In genomic region chr13:53941005-53941747, GRCm38 (mm10) we compare ENCODE assay signal across 13 mouse cellular contexts.
DNase-seq lines count a peak whose midpoint lies in the region; ATAC-seq and TF ChIP-seq lines count a peak whose summit lies in the region.
"Had no signal": no experiment of that assay in that cellular context is flagged by ENCODE, and none has a peak within 500 bp of the region (broad histone marks: within the 10 kb centered on the region; RNA-seq: fewer than 3 reads in every experiment).

No protein-coding gene starts in this region.

- no peak overlapping the region for H3K9ac ChIP-seq in forebrain, embryonic 14.5 days (ENCODE audit: low read length)
- no peak overlapping the region for H3K9ac ChIP-seq in forebrain, embryonic 12.5 days
- no peak overlapping the region for H3K9ac ChIP-seq in neural tube, embryonic 13.5 days
- H3K9ac ChIP-seq in hindbrain, embryonic 14.5 days = no peak overlapping the region
- H3K9ac ChIP-seq: limb, embryonic 13.5 days; lung, embryonic 15.5 days had no signal

- no peaks in the 10 kb centered on the region for H3K4me1 ChIP-seq in forebrain, embryonic 14.5 days (ENCODE audit: control insufficient read depth, insufficient read depth, low read length)
- peaks cover 4% of the 10 kb centered on the region; the same call in 1 of the 2 replicates for H3K4me1 ChIP-seq in forebrain, embryonic 12.5 days
- 0 out of 2 replicates have a peak, but pooled peaks cover 10% of the 10 kb centered on the region for H3K4me1 ChIP-seq in neural tube, embryonic 13.5 days (replicated peaks)
- peaks cover 5% of the 10 kb centered on the region; the same call in 1 of the 2 replicates for H3K4me1 ChIP-seq in hindbrain, embryonic 14.5 days (replicated peaks; ENCODE audit: control insufficient read depth, insufficient read depth, low read length)
- H3K4me1 ChIP-seq: limb, embryonic 13.5 days; lung, embryonic 15.5 days had no signal

- intact Hi-C loops in gastrocnemius, adult 2 months (cut with DNase I) = no loop called here

- H3K27ac ChIP-seq in forebrain, embryonic 14.5 days (ENCODE audit: low read depth, low read length) = peak overlapping the region; percentile 27
- H3K27ac ChIP-seq in forebrain, embryonic 12.5 days = no peak overlapping the region
- 0 out of 2 replicates have a peak overlapping the region, but pooled peaks have one; percentile 49 for H3K27ac ChIP-seq in neural tube, embryonic 13.5 days (replicated peaks)
- H3K27ac ChIP-seq in hindbrain, embryonic 14.5 days = no peak overlapping the region
- no peak overlapping the region for H3K27ac ChIP-seq in gastrocnemius, adult 2 months
- H3K27ac ChIP-seq: limb, embryonic 13.5 days; lung, embryonic 15.5 days; stomach, postnatal 0 days had no signal

- no peaks in the 10 kb centered on the region for H3K36me3 ChIP-seq in forebrain, embryonic 14.5 days (ENCODE audit: control insufficient read depth, insufficient read depth, low read length)
- no peaks in the 10 kb centered on the region for H3K36me3 ChIP-seq in forebrain, embryonic 12.5 days (replicated peaks)
- no peaks in the 10 kb centered on the region for H3K36me3 ChIP-seq in neural tube, embryonic 13.5 days
- no peaks in the 10 kb centered on the region for H3K36me3 ChIP-seq in hindbrain, embryonic 14.5 days (replicated peaks; ENCODE audit: control insufficient read depth, insufficient read depth)
- H3K36me3 ChIP-seq: G1E; limb, embryonic 13.5 days; lung, embryonic 15.5 days had no signal

- 64% methylated on average over 13 of the region's 13 CpGs for WGBS in forebrain, embryonic 14.5 days
- 70% methylated on average over 13 of the region's 13 CpGs for WGBS in forebrain, embryonic 12.5 days
- 62% methylated on average over 13 of the region's 13 CpGs for WGBS in neural tube, embryonic 13.5 days
- WGBS in hindbrain, embryonic 14.5 days = 57% methylated on average over 13 of the region's 13 CpGs

- TF ChIP-seq CTCF in gastrocnemius, adult 2 months (IDR thresholded peaks at IDR 0.05) = no peak

- H3K27me3 ChIP-seq in forebrain, embryonic 14.5 days (replicated peaks; ENCODE audit: control insufficient read depth, insufficient read depth, low read length) = no peaks in the 10 kb centered on the region
- no peaks in the 10 kb centered on the region for H3K27me3 ChIP-seq in forebrain, embryonic 12.5 days
- no peaks in the 10 kb centered on the region for H3K27me3 ChIP-seq in neural tube, embryonic 13.5 days
- no peaks in the 10 kb centered on the region for H3K27me3 ChIP-seq in hindbrain, embryonic 14.5 days (ENCODE audit: control insufficient read depth, insufficient read depth, low read length)
- H3K27me3 ChIP-seq: limb, embryonic 13.5 days; lung, embryonic 15.5 days had no signal

- ATAC-seq in forebrain, embryonic 14.5 days = peak; percentile 61; the same call in 1 of the 2 replicates
- ATAC-seq in forebrain, embryonic 12.5 days (ENCODE audit: low FRiP score) = no peak
- peak; percentile 43; the same call in 1 of the 2 replicates for ATAC-seq in neural tube, embryonic 13.5 days (ENCODE audit: low read depth)
- ATAC-seq in hindbrain, embryonic 14.5 days (ENCODE audit: low FRiP score) = peak; percentile 53; the same call in 1 of the 2 replicates

- DNase-seq in forebrain, embryonic 14.5 days (ENCODE audit: low spot score) = peak; percentile 88
- DNase-seq in neural tube, embryonic 10.5 days (ENCODE audit: extremely low spot score, low spot score) = no peak
- DNase-seq in hindbrain, embryonic 14.5 days (ENCODE audit: low spot score) = peak; percentile 59
- no peak for DNase-seq in spleen, postnatal 10 days (ENCODE audit: low spot score in 2 of 2)
- DNase-seq in thymus, postnatal 25 days = no peak
- no peak for DNase-seq in gastrocnemius, adult 2 months
- DNase-seq: kidney, postnatal 4 days had no signal

- no peak overlapping the region for H3K4me3 ChIP-seq in forebrain, embryonic 14.5 days (ENCODE audit: low read depth, low read length)
- no peak overlapping the region for H3K4me3 ChIP-seq in forebrain, embryonic 12.5 days (replicated peaks)
- H3K4me3 ChIP-seq in neural tube, embryonic 13.5 days = no peak overlapping the region
- H3K4me3 ChIP-seq in hindbrain, embryonic 14.5 days (replicated peaks; ENCODE audit: low read length) = no peak overlapping the region
- no peak overlapping the region for H3K4me3 ChIP-seq in gastrocnemius, adult 2 months
- H3K4me3 ChIP-seq: limb, embryonic 13.5 days; lung, embryonic 15.5 days had no signal

- no peaks in the 10 kb centered on the region for H3K9me3 ChIP-seq in forebrain, embryonic 14.5 days (replicated peaks; ENCODE audit: control insufficient read depth, low read length)
- no peaks in the 10 kb centered on the region for H3K9me3 ChIP-seq in forebrain, embryonic 12.5 days
- no peaks in the 10 kb centered on the region for H3K9me3 ChIP-seq in neural tube, embryonic 13.5 days
- H3K9me3 ChIP-seq in hindbrain, embryonic 14.5 days (ENCODE audit: control insufficient read depth, low read length) = no peaks in the 10 kb centered on the region
- H3K9me3 ChIP-seq: limb, embryonic 13.5 days; lung, embryonic 15.5 days had no signal

- H3K4me2 ChIP-seq in forebrain, embryonic 14.5 days (ENCODE audit: low read length) = no peak overlapping the region
- no peak overlapping the region for H3K4me2 ChIP-seq in forebrain, embryonic 12.5 days
- no peak overlapping the region for H3K4me2 ChIP-seq in neural tube, embryonic 13.5 days
- H3K4me2 ChIP-seq in hindbrain, embryonic 14.5 days (replicated peaks) = no peak overlapping the region
- H3K4me2 ChIP-seq: limb, embryonic 13.5 days; lung, embryonic 15.5 days had no signal

Comparison
In these comparisons a context has a peak if more than half of its experiments do, and no peak if none do; other contexts are left out.
1. H3K27ac ChIP-seq: peak in forebrain, embryonic 14.5 days (single experiment) and neural tube, embryonic 13.5 days (single experiment); none in forebrain, embryonic 12.5 days (single experiment), hindbrain, embryonic 14.5 days (single experiment) and gastrocnemius, adult 2 months (single experiment).
2. DNase-seq: peak in forebrain, embryonic 14.5 days (single experiment) and hindbrain, embryonic 14.5 days (single experiment); none in neural tube, embryonic 10.5 days (single experiment), spleen, postnatal 10 days (0 of 2), thymus, postnatal 25 days (single experiment) and gastrocnemius, adult 2 months (single experiment).